Mouse (Mus musculus) lung, postnatal 25 days (tissue): ENCODE measurements around the gene Ptgr2.
"Not testable (repeated sequence)": the region's sequence is repeated elsewhere in the genome, so short reads cannot be mapped to it uniquely, and the experiment has no call there.

ENCODE experiments used
- DNase-seq: peaks from one replicate; pipeline ENCODE4 v3.0.0; 2022; ENCODE audit warnings: low spot score

Ptgr2 gene

DNA sequence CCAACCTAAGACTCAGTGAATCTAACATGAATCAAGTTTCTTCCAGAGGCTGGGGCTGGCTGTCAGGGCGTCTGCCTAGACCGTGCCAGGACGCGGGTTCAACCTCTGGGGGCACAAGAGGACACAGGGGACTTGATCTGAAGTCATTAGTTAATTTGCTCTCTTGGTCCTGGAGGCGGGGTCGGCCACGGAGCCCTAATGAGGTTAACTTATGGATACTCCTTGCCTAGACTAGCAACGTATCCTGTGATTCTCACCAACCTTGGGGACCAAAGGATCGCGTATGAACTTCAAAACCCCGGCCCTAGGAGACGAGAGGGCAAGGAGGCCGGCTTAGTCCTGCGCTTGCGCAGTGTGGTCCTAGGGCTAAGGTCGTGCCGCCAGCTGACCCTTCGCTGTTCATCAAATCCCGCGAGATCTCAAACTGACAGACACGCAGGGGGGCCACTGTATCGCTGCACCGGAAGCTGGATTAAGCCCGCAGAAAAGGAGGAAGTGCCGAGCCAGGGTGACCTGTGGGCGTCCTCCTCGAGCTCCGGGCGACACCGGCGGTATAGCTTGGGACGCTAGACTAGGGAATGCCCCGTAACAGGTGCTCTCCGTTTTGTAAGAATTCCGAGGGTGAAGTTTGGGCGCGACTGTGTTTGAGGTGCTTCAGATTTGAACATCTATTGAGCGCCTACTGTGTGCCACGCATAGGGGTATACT is at the start of gene Ptgr2:
Gene Ptgr2 (plus strand): TSS at position 348 of the 708 bp plus-strand sequence.
- peak; percentile 98 for DNase-seq

DNA sequence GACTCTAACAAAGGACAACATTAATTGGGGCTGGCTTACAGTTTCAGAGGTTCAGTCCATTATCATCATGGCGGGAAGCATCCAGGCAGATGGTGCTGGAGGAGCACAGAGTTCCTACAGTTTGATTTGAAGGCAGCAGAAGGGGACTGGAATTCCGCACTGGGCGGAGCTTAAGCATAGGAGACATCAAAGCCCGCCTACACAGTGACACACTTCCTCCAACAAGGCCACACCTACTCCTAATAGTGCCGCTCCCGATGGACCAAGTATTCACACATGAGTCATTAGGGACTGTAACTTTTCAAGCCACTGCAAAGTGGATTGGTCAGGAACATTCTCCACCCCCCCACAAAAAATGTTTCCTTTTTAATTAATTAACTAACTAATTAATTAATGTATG is 49.5 kb upstream of the Ptgr2 start:
- DNase-seq: no peak

DNA sequence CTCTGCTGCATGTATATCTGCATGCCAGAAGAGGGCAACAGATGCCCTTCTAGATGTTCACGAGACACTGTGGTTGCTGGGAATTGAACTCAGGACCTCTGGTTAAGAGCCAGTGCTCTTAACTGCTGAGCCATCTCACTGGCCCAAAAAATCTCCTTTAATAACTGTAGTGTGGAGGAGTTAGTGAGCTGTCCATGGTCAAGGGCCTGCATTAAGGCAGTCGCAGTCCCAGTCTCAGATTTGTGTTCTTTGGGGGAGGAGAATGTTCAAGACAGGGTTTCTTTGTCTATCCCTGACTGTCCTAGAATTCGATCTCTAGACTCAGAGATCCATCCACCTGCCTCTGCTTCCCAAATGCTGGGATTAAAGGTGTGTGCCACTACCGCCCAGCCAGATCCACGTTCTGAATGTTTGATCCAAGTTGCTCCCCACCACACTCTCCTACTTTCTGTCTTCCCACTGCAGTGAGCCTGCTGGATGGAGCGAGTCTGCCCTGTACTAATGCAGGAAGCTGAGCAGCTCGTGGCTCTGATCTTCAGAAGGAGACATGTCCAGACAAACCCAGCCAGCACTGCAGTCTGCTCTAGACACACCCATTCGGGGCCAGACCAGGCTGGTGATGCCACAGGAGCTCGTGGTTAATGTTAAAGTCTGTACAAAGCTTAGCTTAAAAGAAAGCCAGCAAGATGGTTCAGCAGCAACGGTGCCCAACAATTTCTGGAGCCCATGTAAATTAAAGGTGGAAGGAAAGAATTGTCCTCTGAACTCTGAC is 48.9 kb upstream of the Ptgr2 start:
- no peak for DNase-seq

DNA sequence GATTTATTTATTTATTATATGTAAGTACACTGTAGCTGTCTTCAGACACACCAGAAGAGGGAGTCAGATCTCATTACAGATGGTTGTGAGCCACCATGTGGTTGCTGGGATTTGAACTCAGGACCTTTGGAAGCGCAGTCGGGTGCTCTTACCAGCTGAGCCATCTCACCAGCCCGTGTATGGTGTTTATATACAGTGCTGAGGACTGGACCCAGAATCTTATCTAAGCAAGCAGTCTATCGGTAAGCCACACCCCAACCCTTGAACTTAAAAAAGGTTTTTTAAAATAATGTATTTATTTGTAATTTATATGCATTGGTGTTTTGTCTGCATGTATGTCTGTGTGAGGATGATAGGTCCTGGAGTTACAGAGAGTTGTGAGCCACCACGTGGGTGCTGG is 48.0 kb upstream of the Ptgr2 start:
- not testable (repeated sequence) for DNase-seq

DNA sequence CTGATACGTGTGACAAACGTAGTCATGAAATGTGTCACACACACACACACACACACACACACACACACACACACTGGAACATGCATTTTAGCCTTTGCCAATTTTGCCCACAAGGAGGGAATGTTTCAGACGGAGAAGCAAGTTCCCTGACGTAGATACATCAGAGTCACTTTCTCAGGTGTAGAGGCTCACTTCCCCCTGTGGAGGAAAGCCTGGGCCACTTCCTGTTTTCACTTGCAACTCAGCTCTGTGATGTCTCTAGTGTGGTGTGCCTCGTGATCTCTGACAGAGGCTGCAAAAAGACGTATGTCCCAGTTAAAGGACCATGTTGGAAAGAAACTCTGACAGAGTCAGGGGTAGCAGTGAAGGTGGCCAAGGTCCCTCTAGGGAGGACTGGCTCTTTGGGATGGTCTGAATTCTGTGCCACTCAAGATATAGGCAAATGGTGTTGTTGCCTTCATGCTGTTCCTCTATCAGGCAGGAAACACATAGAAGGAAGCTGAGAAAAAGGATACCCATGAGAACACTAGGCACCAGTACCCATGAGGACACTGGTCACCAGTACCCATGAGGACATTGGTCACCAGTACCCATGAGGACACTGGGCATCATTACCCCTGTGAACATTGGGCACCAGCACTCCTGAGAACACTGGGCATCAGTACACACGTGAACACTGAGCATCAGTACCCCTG is 41.8 kb upstream of the Ptgr2 start:
- peak; percentile 69 for DNase-seq

DNA sequence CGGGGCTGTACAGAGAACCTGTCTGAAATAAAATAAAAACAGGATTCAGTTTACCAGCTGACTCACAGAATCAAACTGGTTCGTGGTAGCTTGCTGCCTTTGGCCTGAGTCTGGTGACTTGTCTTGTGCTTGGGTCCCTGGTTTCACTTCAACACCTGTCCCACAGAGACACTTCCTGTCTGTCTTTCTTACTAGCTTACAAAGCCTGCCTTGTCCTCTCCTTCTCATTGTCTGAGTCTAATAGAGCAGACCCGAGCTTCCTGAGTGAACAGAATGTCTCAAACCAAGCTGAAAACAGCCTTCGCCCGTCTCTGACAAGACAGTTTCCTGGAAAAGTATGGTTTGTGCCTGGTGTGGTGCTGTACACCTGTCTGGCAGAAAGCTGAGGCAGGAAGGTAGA is 39.3 kb upstream of the Ptgr2 start:
- peak; percentile 24 for DNase-seq

DNA sequence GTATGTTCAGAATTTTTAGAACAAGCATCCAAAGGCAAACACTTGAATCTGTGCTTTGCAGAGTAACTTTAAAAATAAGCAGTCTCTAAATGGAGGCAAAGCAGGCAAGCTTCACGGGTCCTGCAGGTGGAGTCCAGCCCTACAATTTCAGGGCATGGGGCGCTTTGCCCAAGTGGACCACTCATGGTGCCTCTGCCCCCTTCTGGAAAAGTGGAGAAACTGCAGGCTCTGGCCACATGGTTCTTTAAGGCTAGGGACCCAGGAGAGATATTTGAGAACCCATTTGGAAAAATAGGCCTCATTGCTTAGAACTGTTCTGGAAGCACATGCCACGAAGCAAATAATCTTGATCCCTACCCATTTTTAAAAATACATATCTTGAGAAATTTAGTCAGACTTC is 35.8 kb upstream of the Ptgr2 start:
- DNase-seq: peak; percentile 83

DNA sequence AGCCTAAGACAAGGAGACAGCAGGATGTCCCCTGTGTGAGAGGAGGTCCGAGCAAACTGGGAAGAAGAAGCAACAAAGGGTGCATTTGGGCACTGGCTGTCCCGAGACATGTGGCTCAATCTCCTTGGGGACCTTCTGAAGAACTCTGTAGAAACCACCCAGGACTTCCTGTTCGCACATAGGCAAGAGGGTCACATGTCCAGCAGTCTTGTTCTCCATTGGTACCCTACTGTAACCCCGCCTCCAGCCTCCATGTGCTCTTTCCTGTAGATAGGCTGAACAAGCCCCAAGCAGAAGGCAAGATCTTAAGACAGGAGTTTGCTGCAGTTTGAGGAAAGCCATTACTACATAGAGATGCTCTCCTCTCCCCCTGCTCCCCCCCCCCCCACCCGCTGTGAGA is 32.2 kb upstream of the Ptgr2 start:
- no peak for DNase-seq

DNA sequence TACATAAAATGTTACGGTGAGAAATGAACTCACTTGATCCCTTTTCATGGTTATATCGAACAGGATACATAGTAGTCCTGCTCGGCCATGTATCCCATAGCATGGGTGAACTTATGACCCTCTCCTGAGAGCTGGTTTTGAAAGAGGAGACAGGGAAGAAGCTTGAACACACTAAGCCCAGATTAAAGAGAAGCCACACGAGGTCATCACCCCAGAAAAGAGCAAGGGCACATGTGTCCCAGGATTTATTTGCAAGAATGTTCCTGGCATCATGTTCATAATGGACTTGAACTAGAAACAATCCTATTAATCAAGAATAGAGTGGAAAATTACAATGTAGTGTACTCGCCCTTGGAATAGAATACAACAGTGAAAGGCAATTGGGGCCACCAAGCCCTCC is 30.1 kb upstream of the Ptgr2 start:
- no peak for DNase-seq

DNA sequence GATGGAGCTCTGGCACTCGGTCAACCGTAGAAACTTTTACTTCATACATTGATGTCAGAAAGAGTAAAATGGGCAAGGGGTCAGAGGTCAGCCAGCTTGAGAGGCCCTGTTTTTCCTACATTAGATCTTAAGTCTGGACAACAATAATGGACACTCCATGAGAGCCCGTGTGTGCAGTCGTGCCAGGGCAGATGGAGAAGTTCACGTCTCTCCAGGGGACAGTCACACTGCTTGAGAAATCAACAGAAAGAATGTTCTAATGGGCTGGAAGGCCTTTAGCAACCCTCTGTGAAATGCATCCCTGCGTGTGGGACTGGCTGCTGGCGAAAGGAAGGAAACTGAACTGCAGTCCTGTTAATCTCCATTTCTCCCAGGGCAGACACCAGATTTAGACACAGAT is 24.7 kb upstream of the Ptgr2 start:
- no peak for DNase-seq

DNA sequence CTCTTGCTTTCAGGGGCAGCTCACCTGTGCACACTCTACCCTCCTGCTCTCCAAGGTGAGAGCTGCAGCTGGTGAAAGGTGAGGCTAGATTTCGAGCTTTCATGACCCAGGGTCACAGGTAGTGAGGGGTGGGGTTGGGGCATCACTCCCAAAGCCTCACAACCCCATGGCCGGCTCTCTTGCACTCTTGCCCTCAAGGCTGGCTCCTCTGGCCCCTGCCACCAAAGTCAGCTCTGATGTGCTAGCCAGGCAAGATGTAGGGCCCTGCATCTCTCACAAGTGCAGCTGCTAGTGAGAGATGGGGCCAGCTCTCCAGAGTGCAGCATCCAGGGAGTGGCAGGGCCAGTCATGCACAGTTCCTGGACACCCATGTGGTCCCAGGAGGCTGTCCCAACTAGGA is 17.8 kb upstream of the Ptgr2 start:
- no peak for DNase-seq

DNA sequence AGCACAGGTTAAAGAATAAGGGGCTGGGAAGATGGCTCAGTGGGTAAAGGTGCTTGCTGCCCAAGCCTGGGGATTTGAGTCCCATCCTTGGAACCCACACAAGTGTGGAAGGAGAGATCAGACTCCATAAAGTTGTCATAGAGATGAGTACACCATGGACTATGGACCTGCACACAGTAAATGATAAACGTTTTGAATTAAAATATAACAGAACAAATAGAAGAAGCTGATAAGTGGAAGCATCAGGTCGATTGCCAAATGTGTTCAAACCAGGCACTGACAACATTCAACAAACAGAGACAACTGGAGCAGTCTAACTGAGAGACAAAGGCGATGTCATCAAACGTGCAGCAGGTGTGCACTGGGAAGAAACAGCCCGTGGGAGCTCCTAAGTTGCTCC is 11.7 kb upstream of the Ptgr2 start:
- DNase-seq: no peak

DNA sequence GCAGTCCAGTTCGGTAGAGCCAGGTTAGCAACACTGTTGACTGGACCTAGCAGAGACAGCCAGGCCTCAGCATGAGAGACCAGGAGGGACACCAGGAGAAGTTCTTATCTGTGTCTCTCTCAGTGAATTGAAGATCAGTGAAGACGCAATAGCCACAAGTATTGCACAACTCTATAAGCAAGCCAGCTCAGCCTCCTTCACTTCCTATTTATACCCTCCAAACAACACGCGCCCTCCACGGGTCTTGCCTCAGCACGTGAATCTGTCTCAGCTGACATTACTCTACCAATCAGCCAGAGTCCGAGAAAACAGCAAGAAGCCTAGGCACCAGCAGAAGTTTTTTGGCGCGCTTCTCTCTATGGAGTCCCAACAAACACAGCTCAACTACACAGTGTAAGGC is 9.7 kb upstream of the Ptgr2 start:
- peak; percentile 23 for DNase-seq

DNA sequence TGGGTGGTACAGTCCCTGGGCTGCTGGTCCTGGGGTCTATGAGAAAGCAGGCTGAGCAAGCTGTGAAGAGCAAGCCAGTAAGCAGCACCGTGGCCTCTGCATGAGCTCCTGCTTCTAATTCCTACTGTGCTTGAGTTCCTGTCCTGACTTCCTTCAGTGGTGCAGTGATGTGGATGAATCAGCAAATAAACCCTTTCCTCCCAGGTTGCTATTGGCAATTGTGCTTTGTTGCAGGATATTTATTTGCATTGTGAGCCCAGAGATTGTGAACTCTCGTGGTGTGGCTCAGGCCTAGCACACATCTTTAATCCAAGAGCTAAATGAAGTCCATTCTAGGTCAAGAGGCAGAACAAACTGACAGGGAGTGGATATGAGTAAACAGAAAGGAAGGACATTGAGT is 8.7 kb upstream of the Ptgr2 start:
- no peak for DNase-seq

DNA sequence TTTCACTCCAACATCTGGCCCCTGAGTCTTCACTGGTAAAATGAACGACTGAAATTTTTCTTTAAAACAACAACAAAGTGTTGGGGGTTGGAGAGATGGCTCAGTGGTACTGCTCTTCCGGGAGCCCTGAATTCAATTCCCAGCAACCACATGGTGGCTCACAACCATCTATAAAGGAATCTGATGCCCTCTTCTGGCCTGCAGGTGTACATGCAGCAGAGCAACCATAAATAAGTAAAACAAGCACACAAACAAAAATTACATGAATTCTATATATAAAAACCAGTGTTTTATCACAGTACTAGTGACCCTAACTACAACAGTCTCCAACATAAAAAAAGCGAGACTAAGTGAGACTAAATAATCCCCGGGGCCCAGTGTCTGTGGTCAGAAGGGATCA is 8.2 kb upstream of the Ptgr2 start:
- no peak for DNase-seq

DNA sequence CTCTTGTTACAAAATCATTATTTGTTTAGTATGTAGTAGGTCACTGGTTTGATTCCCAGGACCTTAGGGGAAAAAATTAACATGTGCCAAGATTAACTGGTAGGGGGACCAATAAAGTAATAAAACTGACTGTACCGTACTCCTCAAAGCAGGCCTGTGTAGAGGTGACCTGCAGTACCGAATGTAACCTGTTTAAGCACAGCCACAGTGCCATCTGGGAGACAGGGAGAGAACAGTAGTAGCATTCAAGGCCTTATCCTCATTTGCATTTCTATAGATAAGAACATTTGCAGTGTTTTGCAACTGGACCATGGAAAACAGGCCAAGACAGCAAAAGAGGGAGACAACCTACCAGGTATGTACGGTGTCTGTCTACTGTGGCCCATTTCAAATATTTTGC is 7.2 kb upstream of the Ptgr2 start:
- no peak for DNase-seq

DNA sequence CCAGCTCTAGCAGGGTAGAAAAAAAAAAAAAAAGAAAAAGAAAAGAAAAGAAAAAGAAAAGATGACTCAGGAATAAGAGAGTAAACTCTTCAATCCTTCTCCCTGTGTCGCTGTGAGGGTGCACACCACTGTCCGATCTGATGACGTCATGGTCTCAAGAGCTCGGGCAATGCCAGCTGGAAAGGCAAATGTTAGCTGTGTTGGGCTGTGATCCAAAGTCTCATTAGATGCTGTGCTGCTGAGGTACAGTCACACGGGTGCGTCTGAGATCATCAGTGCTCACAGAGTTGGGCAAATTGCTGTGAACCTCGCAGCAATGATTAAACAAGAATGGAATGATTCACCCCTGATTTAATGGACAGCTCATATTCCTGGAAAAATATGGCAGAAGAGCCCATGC is 6.1 kb upstream of the Ptgr2 start:
- no peak for DNase-seq

DNA sequence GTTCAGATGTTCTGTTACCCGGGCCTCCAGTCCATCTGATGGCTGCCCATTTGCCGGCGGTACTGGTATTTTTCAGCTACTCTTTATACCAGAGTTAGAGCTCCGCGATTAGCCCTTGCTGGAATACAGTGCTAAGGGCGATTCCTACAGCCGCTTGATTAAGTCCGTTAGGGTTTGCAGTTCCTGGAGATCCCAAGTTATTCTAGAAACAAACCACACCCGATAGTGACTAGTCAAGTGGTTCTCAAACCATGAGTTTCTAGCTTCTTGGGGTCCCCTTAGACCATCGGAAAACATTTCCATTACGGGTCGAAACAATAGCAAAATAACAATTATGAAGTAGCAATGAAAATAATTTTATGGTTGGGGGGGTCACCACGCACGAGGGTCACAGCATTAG is 641 bp upstream of the Ptgr2 start:
- no peak for DNase-seq

DNA sequence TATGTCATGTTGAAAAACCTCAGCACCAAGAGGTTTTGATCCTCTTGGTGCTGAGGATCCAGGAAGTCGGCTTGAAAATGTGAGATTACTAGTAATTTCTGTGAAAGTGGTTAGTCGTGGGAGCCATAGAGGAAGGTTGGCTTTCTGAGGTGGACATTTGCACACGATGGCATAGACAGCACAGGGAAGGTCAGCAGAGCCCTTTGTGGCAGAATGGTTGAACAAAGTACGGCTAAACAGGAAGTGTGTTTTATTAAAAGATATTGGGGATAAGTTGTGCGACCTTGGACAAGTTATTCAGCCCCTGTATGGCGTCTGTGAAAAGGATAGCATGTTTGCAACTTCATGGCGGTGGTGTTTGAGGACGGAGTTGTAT is 549 bp downstream of the Ptgr2 start:
- no peak for DNase-seq

DNA sequence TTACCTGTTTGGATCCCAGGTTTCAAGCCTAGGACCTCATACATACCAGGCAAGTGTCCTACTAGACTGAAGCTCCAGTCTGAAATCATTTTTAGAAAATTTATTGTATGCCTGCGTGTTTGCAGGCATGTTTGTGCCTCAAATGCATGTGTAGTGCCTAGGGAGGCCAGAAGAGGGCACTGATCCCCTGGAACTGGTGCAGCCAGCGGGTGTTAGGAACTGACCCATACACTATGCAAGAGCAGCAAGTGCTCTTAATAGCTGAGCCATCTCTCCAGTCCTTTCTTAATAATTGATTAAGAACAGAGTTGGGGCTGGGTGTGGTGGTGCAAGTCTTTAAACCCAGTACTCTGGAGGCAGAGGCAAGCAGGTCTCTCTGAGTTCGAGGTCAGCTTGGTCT is 3.4 kb downstream of the Ptgr2 start:
- peak; percentile 46 for DNase-seq

DNA sequence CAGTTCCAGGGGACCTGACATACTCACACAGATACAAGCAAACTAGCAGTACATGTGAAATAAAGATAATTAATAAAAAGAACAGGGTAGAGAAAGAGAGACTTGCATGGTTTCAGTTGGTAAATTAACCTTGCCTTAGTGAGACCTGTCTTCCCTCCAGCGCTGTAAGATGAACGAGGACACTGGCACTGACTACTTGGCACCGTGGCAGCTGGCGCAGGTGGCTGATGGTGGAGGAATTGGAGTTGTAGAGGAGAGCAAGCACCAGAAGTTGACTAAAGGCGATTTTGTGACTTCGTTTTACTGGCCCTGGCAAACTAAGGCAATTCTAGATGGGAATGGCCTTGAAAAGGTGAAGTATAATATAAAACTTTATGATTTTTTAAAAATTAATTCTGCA is 12.8 kb downstream of the Ptgr2 start:
- DNase-seq: no peak

DNA sequence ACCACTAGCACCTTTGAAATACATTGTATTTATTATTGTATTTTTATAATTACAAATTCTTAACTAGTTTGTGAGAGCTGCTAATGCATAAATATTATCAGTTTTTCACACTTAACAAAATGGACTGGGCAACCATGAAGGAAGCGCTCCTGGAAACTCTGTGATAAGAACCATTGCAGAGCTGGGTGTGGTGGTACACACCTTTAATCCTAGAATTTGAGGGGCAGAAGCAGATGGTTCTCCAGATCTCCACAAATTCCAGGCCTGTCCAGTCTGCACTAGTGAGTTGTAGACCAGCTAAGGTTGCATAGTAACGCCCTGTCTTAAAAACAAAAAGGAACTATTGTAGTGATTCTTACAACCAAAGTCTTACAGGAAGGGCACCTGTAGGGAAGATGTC is 14.2 kb downstream of the Ptgr2 start:
- no peak for DNase-seq

DNA sequence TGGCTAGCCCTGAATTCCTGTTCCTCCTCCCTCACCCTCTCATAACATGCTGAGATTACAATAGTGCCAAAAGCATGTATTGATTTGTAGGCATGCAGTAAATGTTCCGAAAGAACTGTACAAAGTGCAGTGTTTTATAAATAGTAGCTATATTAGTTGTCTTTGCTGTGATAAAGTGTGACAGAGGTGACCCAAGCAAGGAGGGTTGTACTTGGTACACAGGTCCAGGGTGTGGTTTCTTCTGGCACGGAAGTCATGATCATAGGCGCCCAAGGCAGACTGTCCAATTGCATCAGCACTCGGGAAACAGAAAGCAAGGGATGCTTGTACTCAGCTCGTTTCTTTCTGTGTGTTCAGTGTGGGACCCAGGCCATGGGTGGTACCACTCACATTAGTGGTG is 19.1 kb downstream of the Ptgr2 start:
- no peak for DNase-seq
